Mouse (Mus musculus) limb, embryonic 14.5 days (tissue): ENCODE results near the gene Rmdn2. TPM values are rescaled to one million over a fixed set of nuclear protein-coding genes. Genes with fewer than 3 reads are reported as not detected.

Experiments
- ATAC-seq: fragments of 200-750 bp; cut with Nextera tagmentation; 2 replicates; pipeline ENCODE4 v1.8.0; 2017; ENCODE audit warnings: low read depth, moderate number of reproducible peaks, moderate TSS enrichment; ENCODE audit not compliant: low FRiP score
- DNase-seq: peaks from one replicate; pipeline ENCODE4 v3.0.0-alpha.2; 2015; ENCODE audit warnings: low spot score
- H3K27ac ChIP-seq: fragments of 300-500 bp; sonication (generic); replicated peaks from 2 replicates; pipeline ENCODE4 v1.5.1; 2014; ENCODE audit warnings: low read depth, mild to moderate bottlenecking, low read length, moderate library complexity, mixed read lengths
- H3K27me3 ChIP-seq: fragments of 300-500 bp; sonication (generic); 2 replicates; pipeline ENCODE4 v1.6.1; 2014; ENCODE audit warnings: low read length, mixed read lengths; ENCODE audit not compliant: control insufficient read depth, insufficient read depth
- H3K36me3 ChIP-seq: fragments of 300-500 bp; sonication (generic); 2 replicates; pipeline ENCODE4 v1.6.1; 2014; ENCODE audit warnings: mild to moderate bottlenecking, low read length, moderate library complexity, mixed read lengths; ENCODE audit not compliant: control insufficient read depth, insufficient read depth
- H3K4me1 ChIP-seq: fragments of 300-500 bp; sonication (generic); 2 replicates; pipeline ENCODE4 v1.6.1; 2014; ENCODE audit warnings: antibody characterized with exemption, low read length, mixed read lengths; ENCODE audit not compliant: control insufficient read depth, insufficient read depth
- H3K4me2 ChIP-seq: fragments of 300-500 bp; sonication (generic); replicated peaks from 2 replicates; pipeline ENCODE4 v1.6.1; 2014; ENCODE audit warnings: low read depth, mild to moderate bottlenecking, low read length, moderate library complexity; ENCODE audit not compliant: severe bottlenecking
- H3K4me3 ChIP-seq: fragments of 300-500 bp; sonication (generic); replicated peaks from 2 replicates; pipeline ENCODE4 v1.5.1; 2014; ENCODE audit warnings: low read length
- H3K9ac ChIP-seq: fragments of 300-500 bp; sonication (generic); 2 replicates; pipeline ENCODE4 v1.6.1; 2014; ENCODE audit warnings: mild to moderate bottlenecking, low read depth, low read length, moderate library complexity; ENCODE audit not compliant: severe bottlenecking
- H3K9me3 ChIP-seq: fragments of 300-500 bp; sonication (generic); 2 replicates; pipeline ENCODE4 v1.6.1; 2016; ENCODE audit warnings: low read length; ENCODE audit not compliant: control insufficient read depth
- POLR2A ChIP-seq: fragments of 200-500 bp; IDR thresholded peaks from 2 replicates; pipeline ENCODE4 v1.8.0; 2012; ENCODE audit warnings: inconsistent platforms, mild to moderate bottlenecking, moderate library complexity, borderline replicate concordance; ENCODE audit not compliant: insufficient read depth, insufficient read length; ENCODE audit errors: extremely low read depth
- WGBS: fragments of 180-500 bp; shearing (Covaris S2); extraction: QIAGEN DNeasy Blood & Tissue Kit; methylation state at CpG from one replicate; pipeline ENCODE4 v1.1.7; 2014; 5-methylcytosine and 5-hydroxymethylcytosine counted together
- polyA plus RNA-seq, 2 experiments: library from polyadenylated mRNA; depleted of rRNA in 1 of 2; stranded (reverse) in 1 of 2; unstranded in 1 of 2; fragments of >200 nt; fragmentation: Nextera tagmentation in 1 of 2; extraction: Ambion mirVana in 1 of 2; gene quantifications; 2 replicates each; pipeline versions ENCODE4 v1.2.1 to v1.2.3; 2012 to 2014

Gene Rmdn2
- polyA plus RNA-seq, 2 experiments: 7.6 to 10.7 TPM

DNA sequence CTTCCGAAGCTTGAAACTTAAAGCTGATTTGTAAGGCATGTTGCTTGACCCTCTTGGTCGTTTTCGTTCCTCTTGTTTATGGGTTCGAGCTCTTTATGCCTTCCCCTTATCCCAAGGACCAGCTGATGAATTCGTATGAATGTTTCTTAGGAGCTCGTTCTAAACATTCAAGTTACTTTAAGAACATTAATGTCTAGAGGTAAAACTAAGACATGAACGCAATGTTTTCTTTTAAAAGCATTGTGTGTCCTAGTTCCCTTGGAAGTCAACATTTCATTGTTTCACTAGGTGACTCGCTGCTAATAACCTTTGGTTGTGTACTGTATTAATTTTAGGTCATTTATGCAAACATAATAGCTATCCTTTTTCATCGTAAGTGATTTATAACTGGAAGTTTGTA, 4.2 kb downstream of the Rmdn2 start:
- H3K4me3 ChIP-seq: peak overlapping the region; percentile 75
- no peak overlapping the region for H3K27ac ChIP-seq
- no peaks in the 10 kb centered on the region for H3K27me3 ChIP-seq
- ATAC-seq (no peak), DNase-seq (no peak)
- no peaks in the 10 kb centered on the region for H3K36me3 ChIP-seq
- peak overlapping the region; percentile 91; the same call in 1 of the 2 replicates for H3K9ac ChIP-seq
- WGBS: 81% methylated on average over 9 of the region's 9 CpGs
- TF ChIP-seq POLR2A: no peak
- 0 out of 2 replicates have a peak, but pooled peaks cover 3% of the 10 kb centered on the region for H3K4me1 ChIP-seq
- no peaks in the 10 kb centered on the region for H3K9me3 ChIP-seq
- peak overlapping the region; percentile 86 for H3K4me2 ChIP-seq

GRCm38 (mm10) chr17:79616621-79617020, 5.0 kb downstream of the Rmdn2 start:
- WGBS: 87% methylated on average over 4 of the region's 4 CpGs
- H3K27ac ChIP-seq: no peak overlapping the region
- H3K9me3 ChIP-seq: no peaks in the 10 kb centered on the region
- no peak overlapping the region for H3K4me2 ChIP-seq
- H3K4me1 ChIP-seq: 0 out of 2 replicates have a peak, but pooled peaks cover 3% of the 10 kb centered on the region
- no peak for TF ChIP-seq POLR2A
- no peaks in the 10 kb centered on the region for H3K36me3 ChIP-seq
- no peaks in the 10 kb centered on the region for H3K27me3 ChIP-seq
- H3K4me3 ChIP-seq: no peak overlapping the region
- ATAC-seq (no peak), DNase-seq (no peak)
- H3K9ac ChIP-seq: no peak overlapping the region

DNA sequence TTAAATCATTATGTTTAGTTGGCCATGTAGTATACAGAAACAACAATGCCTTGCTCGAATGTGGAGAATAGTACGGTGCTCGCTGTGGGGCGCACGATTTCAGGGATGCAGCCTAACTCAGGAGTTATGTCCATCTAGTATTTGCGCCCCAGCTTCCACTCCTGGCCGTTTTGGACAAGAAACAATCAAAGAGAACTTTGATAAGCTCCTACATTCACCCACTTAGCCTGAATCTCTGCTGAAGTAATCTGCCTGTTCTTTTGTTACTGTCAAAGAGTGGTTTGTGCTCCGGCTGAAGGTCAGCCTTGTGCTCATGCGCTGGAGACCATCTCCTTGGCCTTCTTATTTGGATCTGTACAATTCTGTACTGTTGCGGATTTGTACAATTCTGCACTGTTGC, 6.8 kb downstream of the Rmdn2 start:
- Histone ChIP-seq H3K4me2 (no peak overlapping the region), H3K9ac (no peak overlapping the region), H3K9me3 (no peaks in the 10 kb centered on the region), H3K27me3 (no peaks in the 10 kb centered on the region), H3K4me1 (0 out of 2 replicates have a peak, but pooled peaks cover 3% of the 10 kb centered on the region), H3K4me3 (no peak overlapping the region), H3K36me3 (no peaks in the 10 kb centered on the region), H3K27ac (no peak overlapping the region)
- WGBS: 90% methylated on average over 10 of the region's 10 CpGs
- no peak for DNase-seq
- no peak for TF ChIP-seq POLR2A
- ATAC-seq: no peak

DNA sequence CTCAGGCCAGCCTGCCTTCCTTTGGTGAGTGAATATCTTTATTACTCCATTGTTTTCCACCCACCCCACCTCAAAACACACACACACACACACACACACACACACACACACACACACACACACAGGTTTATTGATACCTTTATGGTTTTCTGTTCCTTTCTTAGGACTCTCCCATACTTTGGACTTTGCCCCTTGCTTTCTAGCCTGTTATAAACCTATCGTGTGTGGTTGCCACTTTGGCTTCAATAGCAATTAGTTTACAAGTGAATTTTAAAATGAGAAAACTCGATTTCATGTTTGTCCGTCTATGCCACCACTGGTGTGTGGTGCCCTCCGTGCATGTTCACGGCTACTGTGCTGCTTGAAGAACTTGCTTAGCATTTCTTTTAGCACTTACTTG, 7.3 kb downstream of the Rmdn2 start:
- WGBS: 91% methylated on average over 5 of the region's 5 CpGs
- Histone ChIP-seq H3K4me2 (no peak overlapping the region), H3K9ac (no peak overlapping the region), H3K4me3 (no peak overlapping the region), H3K27me3 (no peaks in the 10 kb centered on the region), H3K36me3 (no peaks in the 10 kb centered on the region), H3K4me1 (0 out of 2 replicates have a peak, but pooled peaks cover 3% of the 10 kb centered on the region), H3K9me3 (no peaks in the 10 kb centered on the region), H3K27ac (no peak overlapping the region)
- TF ChIP-seq POLR2A: no peak
- no peak for DNase-seq
- no peak for ATAC-seq

GRCm38 (mm10) chr17:79622050-79622449, 10.4 kb downstream of the Rmdn2 start:
- Histone ChIP-seq H3K9ac (no peak overlapping the region), H3K27ac (no peak overlapping the region), H3K4me2 (no peak overlapping the region), H3K4me3 (no peak overlapping the region), H3K9me3 (no peaks in the 10 kb centered on the region), H3K27me3 (no peaks in the 10 kb centered on the region), H3K36me3 (no peaks in the 10 kb centered on the region), H3K4me1 (no peaks in the 10 kb centered on the region)
- DNase-seq (no peak), ATAC-seq (no peak)
- TF ChIP-seq POLR2A: no peak
- WGBS: 89% methylated on average over 6 of the region's 6 CpGs

DNA sequence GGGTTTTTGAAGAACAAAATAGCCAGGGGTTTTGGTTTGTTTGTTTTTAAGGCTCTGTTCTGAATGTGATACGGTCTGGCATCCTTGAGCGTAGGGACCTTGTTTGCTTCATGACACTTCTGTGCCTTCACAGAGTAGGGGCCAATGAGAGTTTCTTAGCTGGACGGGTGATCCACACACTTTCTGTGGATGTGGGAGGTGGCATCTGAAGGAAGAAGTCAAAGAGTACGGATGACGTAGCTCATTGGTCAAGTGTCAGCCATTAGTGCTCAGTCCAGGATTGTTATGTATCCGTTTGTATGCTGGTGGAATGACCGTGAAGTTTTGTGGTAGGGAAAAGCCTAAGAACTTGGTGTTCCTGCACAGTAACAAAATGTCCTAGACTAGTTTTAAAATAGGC, 10.9 kb downstream of the Rmdn2 start:
- 93% methylated on average over 7 of the region's 7 CpGs for WGBS
- no peak for ATAC-seq
- H3K36me3 ChIP-seq: no peaks in the 10 kb centered on the region
- no peak overlapping the region for H3K4me2 ChIP-seq
- H3K27ac ChIP-seq: no peak overlapping the region
- no peaks in the 10 kb centered on the region for H3K27me3 ChIP-seq
- H3K9me3 ChIP-seq: no peaks in the 10 kb centered on the region
- no peak overlapping the region for H3K9ac ChIP-seq
- no peak overlapping the region for H3K4me3 ChIP-seq
- no peak for DNase-seq
- H3K4me1 ChIP-seq: no peaks in the 10 kb centered on the region
- TF ChIP-seq POLR2A: no peak
